Mouse (Mus musculus): ENCODE results near the gene Zbtb14.

Gene Zbtb14

DNA sequence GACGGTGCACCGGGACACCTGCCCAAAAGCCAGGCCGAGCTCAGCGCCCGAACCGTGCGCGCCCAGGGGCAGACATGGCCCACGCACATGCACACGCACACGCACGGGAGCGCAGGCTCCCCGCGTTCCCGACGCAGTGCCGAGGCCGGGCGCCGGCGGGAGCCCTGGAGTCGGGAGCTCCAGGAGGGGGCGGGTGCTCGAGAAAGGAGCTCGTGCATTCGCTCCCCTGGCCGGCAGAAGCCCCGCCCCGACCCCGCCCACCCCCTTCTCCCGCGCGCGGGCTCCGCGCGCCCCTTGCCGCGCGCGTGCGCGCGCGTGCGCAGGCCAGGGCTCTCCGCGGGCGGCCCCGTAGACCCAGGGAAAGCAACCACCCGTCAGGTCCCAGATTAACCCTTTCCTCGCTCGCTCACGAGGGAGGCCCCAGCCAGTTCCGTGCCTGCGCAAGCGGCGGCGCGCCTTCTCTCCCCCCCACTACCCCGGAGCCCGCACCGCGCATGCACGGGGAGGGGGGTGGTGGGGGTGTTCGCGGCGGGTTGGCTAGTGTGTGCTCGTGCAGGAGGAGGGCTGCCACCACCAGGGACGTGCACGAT is at the start of gene Zbtb14:
Gene Zbtb14, plus strand, starts transcription at position 540 of the 590 bp plus-strand sequence.
- DNase-seq: peak; percentile 94

DNA sequence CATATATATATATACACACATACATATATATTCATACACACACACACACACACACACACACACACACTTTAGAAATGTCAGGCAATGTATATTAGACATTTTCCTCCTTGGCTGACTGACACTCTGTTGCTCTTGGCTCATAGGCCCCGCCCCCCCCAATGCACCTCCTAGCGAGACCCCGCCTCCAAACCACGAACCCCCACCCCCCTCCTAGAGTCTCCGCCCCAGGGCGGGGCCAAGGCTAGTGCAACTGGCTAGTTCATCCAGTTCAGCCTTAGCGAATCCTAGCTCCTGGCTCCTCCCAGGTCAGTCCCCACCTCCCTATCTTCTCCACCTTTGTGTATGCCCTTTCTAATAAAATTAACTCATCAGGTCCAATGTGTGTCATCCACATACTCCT is 36.8 kb upstream of the Zbtb14 start:
- DNase-seq: no peak

DNA sequence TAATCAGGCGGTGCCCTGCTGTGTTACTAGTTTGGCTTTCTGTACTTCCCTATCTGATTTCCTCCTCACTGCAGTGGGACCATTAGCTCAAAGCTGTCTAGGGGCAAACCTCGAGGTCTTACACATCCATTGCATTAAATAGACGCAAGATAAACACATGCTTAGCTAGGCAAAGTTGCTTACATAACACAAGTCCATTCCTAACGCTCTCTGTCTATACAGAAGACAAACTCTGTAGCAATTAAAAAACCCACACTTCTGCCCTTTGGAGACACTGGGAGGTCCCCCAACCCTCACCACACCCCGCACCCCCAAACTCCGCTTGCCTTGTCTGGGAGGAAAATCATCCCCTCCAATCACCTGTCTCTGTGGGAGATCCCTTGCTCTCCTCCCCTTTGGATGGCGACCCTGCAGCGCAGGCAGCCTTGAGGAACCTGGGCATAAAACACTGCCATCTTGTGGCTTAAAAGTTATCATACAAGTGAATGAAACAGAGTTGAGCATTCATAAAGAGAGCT is 33.8 kb upstream of the Zbtb14 start:
- peak; percentile 37 for DNase-seq

DNA sequence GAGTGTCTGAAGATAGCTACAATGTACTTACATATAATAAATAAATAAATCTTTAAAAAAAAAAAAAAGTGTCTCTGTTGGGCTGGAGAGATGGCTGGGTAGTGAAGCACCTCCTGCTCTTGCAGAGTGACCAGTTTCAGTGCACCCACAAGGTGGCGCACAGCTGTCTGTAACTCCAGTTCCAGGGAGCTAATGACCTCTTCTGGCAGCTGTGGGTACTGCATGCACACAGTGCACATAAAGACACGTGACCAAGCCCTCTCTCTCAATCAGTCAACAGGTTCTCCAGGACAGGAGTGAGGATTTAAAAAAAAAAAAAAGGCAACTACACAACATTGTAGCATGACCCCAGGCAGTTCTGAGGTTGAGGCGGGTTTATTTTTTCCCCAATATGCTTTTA is 17.8 kb upstream of the Zbtb14 start:
- DNase-seq: no peak

DNA sequence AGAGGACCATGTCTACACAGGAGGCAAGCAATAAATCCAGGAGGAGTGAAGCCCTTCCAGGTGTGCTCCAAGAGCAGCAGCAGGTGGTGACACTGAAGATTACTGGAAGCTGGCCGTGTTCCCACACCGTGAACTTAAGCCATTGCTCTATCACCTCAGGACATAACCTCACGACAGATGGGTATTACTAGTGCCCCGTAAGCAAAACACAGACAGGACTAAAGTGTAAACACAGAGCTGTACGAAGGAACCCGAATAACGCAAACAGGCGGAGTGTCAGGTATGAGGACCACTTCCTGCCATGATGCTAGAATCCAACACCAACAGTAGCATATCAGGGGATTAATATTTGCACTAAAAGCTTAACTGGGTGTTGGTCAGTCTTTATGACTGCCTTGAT is 2.0 kb upstream of the Zbtb14 start:
- no peak for DNase-seq

DNA sequence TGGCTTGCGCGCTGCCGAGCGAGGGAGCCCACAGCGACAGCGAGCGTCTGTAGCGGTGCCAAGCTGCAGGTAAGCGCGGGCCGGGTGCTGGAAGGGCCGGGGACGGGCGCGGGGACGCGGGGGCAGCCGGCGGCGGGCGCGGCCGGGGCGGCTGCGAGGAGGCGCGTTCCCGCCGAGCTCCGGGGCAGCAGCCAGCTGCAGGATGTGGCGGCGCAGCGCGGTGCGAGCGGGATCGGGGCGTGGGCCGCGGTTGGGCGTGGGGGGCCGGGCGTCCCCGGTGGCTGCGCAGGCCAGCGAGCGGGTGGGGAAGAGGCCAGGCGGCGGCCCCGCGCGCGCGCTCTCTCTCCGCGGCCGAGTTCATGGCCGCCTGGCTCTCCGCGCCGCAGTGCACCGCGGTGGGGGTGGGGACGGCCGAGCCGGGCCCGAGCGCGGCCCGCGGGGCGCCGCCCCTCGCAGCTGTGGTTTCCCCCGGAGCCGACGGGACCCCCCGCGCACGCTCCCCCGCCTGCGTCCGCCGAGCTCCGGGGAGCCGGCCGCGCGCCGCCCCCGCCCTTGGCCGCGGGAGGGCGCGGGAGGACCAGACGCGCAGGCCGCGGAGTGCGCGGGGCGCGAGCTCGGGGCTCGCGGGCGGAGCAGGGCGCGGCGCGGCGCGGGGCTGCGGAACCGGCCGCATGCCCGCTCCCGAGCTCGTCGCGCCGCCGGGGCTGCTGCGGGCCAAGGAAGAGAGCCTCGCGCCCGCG is 521 bp downstream of the Zbtb14 start:
- DNase-seq: peak; percentile 80

DNA sequence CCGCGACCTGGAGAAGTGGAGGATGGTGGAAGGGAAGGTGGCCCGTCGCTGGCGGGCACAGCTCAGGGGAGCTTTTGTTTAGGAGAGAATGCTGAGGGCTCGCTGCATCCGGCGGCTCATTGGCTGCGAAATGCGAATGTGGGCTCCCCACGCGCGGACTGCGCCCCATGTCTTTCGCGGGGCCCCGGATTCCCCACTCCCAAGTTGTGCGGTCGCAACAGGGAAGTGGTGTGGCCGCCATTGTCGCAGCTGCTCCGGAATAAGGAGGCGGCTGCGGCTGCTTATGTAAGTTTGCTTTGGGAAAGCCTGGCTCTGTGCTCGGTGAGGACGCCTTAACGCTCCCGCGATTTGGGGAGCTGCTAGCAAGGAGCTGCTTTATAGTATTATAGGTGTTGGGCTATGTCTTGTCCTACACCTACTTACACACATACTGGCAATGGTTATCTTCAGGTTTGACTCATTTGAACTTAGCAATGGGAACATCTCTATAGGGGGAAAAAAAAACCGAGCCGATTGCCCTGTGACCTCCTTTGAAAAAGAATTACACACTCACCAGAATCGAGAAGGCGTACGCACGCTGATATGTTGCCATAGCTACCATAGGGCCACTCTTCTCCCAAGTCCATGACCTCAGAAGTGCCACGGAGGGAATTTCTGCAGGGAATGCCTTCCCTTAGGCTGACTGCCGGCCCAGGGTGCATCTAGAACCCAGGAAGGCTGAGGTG is 1.3 kb downstream of the Zbtb14 start:
- peak; percentile 86 for DNase-seq

DNA sequence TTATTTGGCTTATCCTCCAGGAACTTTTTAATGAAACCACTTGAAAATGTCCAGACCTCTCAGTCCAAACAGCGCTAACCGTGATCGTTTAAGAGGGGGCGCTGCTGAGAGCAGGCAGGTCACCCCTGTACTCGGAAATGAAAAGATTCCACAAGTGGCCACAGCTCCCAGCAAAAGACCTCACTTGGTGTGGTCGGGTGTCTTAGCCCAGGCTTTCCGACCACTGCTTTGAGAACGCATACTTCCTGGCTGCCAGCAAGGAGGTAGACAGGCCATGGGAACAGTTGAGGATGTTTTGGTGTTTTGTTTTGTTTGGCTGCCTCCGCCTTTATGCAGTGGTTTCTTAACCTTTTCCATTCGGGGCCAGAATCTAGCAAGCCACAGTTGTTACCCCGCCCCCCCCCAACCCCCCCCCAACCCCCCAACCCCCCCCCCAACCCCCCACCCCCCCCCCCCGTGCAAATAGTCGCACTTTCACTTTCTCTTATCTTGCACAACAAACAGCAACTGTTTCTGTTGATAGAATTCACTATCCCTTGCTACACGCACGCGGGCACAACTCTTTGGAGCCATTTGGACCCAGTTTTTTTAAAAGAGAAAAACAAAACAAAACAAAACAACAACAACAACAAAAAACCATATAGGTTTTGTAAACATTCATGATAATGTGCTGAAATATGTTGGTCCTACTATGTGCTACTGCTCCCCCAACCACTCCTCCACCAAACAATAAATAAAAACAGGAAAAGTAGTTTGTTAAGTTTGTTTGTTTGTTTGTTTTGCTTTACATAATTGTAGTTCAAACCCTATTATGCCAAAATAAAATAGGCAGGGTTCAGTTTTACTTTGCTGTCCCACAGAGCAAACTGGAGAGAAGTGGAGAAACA is 13.5 kb downstream of the Zbtb14 start:
- no peak for DNase-seq

DNA sequence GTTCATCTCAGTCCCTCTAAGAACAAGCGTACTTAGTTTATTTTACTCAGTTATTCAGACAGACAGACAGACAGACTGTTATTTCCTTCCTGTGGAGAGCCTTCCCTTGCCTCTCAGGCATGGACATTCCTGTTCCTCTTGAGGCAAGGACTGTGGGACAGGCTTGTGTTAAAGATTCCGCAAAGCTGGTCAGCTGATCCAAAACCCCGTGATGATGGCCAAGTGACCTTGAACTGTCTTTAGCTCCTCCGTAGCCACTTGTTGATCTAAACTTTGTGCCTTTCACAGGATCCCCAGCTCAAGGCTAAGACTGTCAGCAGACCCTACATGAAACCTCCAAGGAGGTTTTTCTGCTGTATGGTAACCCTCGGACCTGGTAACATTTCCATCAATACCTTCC is 14.3 kb downstream of the Zbtb14 start:
- no peak for DNase-seq

DNA sequence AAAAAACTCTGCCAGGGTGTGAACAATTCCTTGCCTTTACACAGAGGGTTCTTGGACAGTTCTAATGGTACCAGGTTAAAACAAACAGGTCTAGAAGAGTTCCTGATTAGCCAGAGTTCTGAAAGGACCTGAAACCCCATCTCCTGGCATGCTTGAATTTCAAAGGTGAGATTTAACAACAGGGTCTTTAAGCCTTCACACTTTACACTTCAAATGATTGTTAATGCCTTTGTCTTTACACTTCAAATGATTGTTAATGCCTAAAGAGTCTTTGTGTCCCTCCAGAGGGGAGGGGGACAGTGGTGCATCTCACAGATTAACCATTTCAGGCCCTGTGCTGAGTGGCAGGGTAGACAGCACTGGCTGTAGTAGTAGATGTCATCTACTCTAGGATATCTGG is 15.2 kb downstream of the Zbtb14 start:
- no peak for DNase-seq

DNA sequence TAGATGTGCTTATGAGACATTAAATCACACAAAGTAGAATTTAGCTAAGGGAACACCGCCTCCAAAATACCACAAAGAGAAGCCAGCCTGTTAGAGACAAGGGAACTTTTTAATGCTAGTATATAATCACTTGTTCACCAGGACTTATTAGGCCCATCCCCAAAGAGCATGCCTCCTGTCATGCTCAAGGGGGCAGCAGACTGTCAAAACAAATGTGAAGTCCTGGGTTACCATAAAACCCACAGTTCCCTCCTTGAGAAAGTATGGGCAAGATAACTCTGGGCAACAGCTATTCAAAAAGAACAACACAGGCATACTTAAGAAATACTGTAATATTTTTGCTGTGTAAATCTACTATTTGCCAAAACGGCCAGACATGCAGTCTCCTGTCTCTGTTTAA is 18.3 kb downstream of the Zbtb14 start:
- no peak for DNase-seq

DNA sequence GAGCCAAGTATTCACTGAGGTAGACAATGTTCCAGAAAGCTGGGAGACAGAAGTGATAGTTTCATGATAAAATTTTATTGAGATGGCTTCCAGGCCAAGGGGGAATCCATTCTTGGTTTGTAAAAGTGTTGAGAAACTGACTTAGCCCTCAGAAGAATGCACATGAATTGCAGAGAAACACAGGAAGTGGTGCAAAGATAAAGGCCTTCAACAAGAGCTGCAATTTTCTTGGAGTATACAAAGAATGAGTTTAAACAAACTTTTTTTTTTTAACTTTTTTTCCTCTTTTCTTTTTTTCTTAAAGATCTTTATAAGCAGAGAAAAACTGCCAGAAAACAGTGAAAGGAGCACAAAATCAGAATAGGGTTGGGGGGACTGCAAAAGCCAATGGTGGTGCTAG is 33.3 kb downstream of the Zbtb14 start:
- no peak for DNase-seq

DNA sequence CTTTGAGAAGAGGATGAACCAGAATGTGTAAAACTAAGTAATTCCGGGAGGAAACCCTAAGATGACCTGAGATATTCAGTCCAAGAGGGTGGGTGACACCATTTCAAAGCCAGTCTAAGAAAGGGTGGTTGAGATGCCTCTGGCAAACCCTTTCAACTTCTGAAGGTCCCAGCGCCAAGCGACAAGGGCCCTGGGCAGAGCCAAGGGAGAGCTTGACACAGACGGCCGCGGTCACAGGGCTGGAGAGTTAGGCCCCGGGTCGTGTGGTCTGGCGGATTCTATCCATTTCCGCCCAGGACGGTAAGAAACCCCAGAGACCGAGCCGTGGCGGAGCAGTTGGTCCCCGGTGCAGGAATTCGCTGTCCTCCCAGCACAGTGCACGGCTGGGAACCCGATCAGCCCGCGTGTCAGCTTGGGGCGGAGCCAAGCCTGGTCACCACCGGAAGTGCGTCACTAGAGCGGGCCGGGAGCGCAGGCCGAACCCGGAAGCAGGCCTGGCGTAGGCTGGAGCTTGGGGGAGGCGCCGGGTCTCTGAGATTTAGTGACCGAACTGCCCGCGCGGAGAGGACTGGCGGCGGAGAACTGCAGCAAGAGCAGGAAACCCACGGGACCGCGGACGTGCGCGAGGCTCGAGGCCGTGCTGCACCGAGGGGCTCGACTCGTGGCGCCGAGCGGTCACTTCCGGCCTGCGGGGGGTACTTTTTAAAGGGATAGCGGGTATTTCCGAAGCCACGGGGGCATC is 34.2 kb downstream of the Zbtb14 start:
- peak; percentile 95 for DNase-seq

DNA sequence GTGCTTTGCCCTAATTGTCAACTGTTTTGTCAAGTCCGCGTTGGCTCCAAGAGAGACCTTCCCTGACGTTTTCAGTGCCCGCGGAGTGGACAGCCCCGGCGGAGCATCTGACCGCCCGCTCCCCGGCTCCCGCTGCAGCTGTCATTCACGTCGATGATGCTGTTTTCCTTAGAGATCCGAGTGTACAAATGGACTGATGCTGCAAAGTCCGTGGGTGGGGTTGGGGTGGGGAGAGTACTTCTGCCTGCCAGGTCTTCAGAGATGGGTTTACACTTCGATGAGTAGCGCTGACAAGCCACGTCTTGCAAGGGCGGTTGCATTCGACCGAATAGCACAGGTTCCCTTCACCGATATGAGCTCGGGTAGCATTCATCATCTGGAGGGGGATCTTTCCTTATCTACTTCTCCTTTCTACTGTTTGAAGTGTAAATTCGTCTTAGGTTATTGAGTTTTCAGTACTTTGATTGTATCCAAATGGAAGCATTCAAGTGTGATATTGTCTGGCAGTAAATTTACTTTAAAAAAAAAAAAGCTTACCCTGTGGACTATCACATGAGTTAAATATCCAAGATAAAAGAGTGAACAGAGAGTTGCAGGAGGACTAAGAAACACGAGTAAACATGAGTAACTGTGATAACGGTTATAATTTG is 35.0 kb downstream of the Zbtb14 start:
- no peak for DNase-seq

DNA sequence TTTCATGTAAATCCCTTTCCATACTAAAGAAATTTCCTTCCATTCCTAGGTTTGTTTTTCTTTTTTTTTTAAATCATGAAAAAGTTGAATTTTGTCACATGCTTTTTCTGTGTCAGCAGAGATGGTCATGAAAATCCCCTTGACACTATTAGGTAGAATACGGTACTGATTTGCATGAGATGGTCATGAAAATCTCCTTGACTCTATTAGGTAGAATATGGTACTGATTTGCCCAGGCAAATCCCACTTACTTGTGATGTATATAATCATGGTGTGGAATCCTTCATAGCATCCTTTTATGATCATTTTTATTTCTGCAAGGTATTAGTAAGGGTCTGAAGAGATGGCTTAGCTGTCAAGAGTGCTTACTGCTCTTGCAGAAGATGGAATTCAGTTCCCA is 38.7 kb downstream of the Zbtb14 start:
- no peak for DNase-seq

DNA sequence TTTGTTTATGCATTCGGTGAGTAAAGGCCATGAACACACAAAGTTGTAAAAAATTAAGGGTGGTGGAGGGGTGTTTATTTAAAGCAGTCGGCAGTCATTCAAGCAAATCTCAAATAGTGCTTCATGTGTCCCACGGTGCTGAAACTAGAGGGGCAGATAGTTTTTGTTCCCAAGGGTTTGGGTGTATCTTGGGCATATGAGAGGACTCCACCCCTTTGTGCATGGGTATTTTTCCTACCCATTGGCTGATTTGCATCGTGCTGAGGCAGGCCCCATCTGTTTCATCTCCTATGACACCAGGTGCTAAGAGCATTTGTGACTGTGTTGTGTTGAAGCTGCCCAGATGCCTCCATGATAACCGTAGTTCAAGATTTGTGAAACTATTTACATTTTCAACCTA is 55.0 kb downstream of the Zbtb14 start:
- no peak for DNase-seq

DNA sequence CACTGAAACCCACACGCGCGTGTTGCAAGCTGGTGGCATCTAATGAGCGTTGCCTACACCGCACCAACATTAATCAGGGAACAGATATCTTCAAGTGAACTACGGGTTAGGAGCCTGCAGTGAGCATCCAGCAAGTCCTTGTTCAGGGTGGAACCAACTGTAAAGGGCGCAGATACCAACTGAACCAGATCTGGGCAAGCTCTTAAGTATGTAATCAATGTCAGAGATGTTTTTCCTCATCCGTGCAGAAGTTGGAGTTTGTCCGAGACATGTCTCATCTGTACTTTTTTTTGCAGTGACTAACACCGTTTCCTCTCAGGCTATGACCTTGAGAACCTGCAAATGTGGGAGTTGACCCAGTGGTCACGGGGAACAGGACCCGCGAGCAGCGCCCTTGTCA is 55.6 kb downstream of the Zbtb14 start:
- no peak for DNase-seq

DNA sequence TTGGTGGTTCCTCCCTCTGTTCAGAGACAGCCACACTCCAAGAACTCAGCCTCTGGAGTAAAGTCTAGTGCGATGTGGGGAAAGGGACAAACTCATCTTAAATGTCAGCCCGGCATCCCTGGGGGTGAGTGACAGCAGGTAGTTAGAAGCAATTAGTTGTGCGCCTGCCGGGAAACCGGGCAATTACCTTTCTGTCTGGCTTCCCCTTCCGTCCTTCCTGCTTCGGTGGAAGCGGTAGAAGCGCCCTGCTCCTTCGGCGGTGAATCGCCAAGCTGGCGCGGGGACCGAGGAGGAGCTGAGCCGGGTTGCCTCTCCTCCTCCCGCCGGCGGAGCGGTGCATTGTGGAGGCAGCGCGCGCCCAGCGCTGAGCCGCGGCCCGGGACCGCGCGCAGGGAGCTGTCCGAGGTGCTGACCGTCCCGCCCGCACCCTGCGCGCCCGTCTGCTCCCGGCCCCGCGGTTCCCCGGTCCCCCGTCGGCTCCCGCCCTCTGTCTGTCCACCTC is 56.2 kb downstream of the Zbtb14 start, which contains the start of gene Akain1:
Gene Akain1, plus strand, starts transcription at position 337 of the 502 bp plus-strand sequence.
- peak; percentile 44 for DNase-seq

DNA sequence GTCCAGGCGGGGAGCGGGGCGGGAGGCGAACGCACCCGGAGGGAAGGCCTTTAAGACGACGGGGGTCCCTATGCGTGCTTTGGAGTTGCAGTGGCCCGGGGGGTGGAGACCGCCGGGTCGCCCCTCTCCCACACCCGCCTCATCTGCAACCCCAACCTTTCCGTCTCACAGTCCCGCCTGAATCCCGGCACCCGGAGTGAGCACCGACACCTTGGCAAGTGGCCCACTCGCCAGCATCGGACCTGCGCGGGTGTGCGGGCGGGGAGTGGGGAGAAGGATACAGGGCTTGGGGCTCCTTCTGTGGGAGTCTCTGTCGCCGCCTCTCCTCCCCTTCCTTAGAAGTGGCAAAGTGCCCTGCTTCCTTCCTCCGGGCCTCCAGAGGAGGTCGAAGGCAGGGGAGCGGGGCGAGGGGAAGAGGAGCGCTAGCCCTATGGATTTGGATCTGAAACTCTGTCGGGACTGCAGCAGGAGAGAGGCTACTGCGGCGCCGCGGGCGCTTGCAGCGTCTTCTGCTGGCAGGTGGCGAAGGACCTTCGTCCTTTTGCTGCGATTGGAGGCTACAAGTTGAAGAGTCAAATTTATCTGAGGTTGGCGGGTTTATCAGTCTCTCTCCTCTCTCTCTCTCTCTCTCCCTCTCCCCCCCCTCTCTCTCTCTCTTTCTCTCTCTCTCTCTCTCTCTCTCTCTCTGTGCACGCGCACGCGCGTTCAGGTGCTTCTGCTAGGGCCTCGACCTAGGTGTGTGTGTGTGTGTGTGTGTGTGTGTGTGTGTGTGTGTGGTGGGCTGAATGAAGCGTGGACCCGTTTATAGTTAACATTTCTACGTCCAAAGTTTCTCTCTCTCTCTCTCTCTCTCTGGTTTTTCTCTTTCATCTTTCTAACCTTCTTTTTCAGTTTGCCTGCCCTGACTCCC is 57.0 kb downstream of the Zbtb14 start:
- DNase-seq: peak; percentile 34
